Mouse (Mus musculus) embryonic facial prominence, embryonic 11.5 days (tissue): ENCODE results near the gene AU041133. TPM values are rescaled to one million over a fixed set of nuclear protein-coding genes. Genes with fewer than 3 reads are reported as not detected.
"Not testable (repeated sequence)": the region's sequence is repeated elsewhere in the genome, so short reads cannot be mapped to it uniquely, and the experiment has no call there.

Experiments used
- ATAC-seq: fragments of 200-750 bp; cut with Nextera tagmentation; replicated peaks from 2 replicates; pipeline ENCODE4 v1.8.0; 2017; ENCODE audit warnings: low read depth; ENCODE audit not compliant: insufficient number of reproducible peaks, low FRiP score, low TSS enrichment
- DNase-seq: peaks from one replicate; pipeline ENCODE4 v3.0.0-alpha.2; 2015; ENCODE audit warnings: low spot score
- H3K27ac ChIP-seq: fragments of 300-500 bp; sonication (generic); replicated peaks from 2 replicates; pipeline ENCODE4 v1.5.1; 2014; ENCODE audit warnings: mild to moderate bottlenecking, low read depth, low read length, control low read depth
- H3K27me3 ChIP-seq: fragments of 300-500 bp; sonication (generic); 2 replicates; pipeline ENCODE4 v1.6.1; 2014; ENCODE audit warnings: mild to moderate bottlenecking, low read length, moderate library complexity, mixed read lengths; ENCODE audit not compliant: control insufficient read depth, insufficient read depth
- H3K36me3 ChIP-seq: fragments of 300-500 bp; sonication (generic); replicated peaks from 2 replicates; pipeline ENCODE4 v1.6.1; 2014; ENCODE audit warnings: low read depth, mild to moderate bottlenecking, low read length, moderate library complexity, mixed read lengths; ENCODE audit not compliant: control insufficient read depth, insufficient read depth
- H3K4me1 ChIP-seq: fragments of 300-500 bp; sonication (generic); 2 replicates; pipeline ENCODE4 v1.6.1; 2014; ENCODE audit warnings: low read length, mixed read lengths; ENCODE audit not compliant: control insufficient read depth, insufficient read depth
- H3K4me2 ChIP-seq: fragments of 300-500 bp; sonication (generic); 2 replicates; pipeline ENCODE4 v1.6.1; 2014; ENCODE audit warnings: low read depth, mild to moderate bottlenecking, control low read depth, low read length, moderate library complexity
- H3K4me3 ChIP-seq: fragments of 300-500 bp; sonication (generic); 2 replicates; pipeline ENCODE4 v1.5.1; 2014; ENCODE audit warnings: low read depth, low read length, control low read depth
- H3K9ac ChIP-seq: fragments of 300-500 bp; sonication (generic); replicated peaks from 2 replicates; pipeline ENCODE4 v1.6.1; 2014; ENCODE audit warnings: mild to moderate bottlenecking, control low read depth, low read length
- H3K9me3 ChIP-seq: fragments of 300-500 bp; sonication (generic); replicated peaks from 2 replicates; pipeline ENCODE4 v1.6.1; 2016; ENCODE audit warnings: mild to moderate bottlenecking, low read length, inconsistent platforms, mixed read lengths; ENCODE audit not compliant: control insufficient read depth
- WGBS: fragments of 180-500 bp; shearing (Covaris S2); extraction: QIAGEN DNeasy Blood & Tissue Kit; methylation state at CpG from one replicate; pipeline ENCODE4 v1.1.7; 2014; 5-methylcytosine and 5-hydroxymethylcytosine counted together
- polyA plus RNA-seq: library from polyadenylated mRNA; unstranded; fragments of >200 nt; fragmentation: Nextera tagmentation; extraction: Ambion mirVana; gene quantifications from 2 replicates; pipeline ENCODE4 v1.2.1, GENCODE M21; 2014

Gene AU041133
- 5.4 and 5.7 TPM in 2 replicates for polyA plus RNA-seq

DNA sequence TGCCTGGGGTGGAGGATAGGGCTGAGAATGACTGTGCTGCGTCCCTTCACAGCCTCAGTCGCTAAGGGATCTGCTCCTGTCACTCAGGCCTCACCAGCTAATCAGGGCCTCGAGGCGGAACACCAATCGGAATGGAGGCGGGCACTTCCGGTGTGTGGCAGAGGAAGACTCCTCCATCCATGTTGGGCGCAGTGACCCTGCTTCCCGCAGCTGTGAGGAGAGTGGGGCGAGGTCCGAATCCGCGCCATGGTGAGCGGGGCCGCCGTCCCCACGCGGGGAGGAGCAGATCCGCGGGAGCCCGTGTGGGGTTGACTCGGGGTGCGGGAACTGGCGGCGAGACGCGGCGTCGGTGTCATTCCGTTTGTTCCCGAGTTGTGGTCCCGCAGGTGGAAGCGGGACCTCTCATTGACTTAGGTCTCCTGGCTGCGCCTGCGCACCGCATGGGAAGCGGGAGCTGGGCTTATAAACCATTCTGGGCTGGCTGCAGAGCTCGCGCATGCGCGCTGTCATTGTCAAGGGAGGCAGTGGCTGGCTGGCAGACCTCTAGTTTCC lies at the start of gene AU041133:
AU041133 (plus strand) TSS at position 164 of the 552 bp plus-strand sequence.
- Histone ChIP-seq H3K9me3 (peaks cover 4% of the 10 kb centered on the region), H3K36me3 (no peaks in the 10 kb centered on the region), H3K27ac (peak within 1 kb of the TSS; percentile 59; the same call in 1 of the 2 replicates), H3K4me2 (peak within 1 kb of the TSS; percentile 54), H3K4me3 (peak within 1 kb of the TSS; percentile 63), H3K9ac (peak within 1 kb of the TSS; percentile 74), H3K27me3 (no peaks in the 10 kb centered on the region), H3K4me1 (no peaks in the 10 kb centered on the region)
- peak; percentile 90 for DNase-seq
- 5% methylated on average over 41 of the region's 41 CpGs for WGBS
- ATAC-seq, result peak; percentile 99

DNA sequence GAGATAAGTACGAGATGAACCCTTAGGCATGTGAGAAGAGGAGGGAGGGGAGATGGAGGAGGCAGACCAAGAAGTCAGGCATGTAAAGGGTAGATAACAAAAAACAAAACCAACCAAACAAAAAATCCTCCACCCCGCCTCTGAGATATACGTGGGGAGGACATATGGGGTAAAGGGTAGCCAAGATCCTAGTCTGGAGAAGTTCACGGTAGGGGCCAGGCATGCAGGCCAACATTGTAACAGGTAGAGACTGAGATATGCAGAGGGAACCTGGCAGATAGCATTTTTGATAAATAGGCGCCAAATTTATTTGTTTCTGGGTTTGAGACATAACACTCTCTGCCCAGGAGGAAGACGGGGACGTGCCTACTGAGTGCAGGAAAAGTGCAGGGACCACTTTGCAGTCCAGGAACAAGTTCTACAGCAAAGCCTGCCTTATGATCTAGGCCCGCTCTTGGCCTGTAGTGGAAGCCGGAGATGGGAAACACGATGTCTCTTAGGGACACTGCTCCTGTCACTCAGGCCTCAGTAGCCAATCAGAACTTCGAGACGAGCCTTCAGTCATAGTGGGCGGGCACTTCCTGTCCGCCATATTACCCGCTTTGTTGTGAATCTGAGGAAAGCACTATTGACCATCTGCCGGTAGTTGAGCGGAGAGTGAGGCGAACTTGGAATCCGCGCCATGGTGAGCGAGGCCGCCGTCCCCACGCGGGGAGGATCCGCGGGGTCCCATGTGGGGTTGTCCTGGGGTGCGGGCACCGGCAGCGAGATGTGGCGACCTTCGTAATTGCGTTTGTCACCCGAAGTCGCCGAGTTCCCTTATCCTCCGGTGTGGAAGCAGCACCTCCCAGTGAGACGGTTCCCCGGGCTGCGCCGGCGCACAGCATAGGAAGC lies 44.8 kb upstream of the AU041133 start, which contains the start of gene BC024063:
BC024063 (plus strand) TSS at position 626 of the 894 bp plus-strand sequence.
- Histone ChIP-seq H3K9ac (peak within 1 kb of the TSS; percentile 65), H3K4me3 (peak within 1 kb of the TSS; percentile 40), H3K27ac (0 out of 2 replicates have a peak within 1 kb of the TSS, but pooled peaks have one; percentile 35), H3K4me2 (peak within 1 kb of the TSS; percentile 13)
- ATAC-seq (peak; percentile 98), DNase-seq (peak; percentile 84)
- not testable (repeated sequence) for H3K9me3 ChIP-seq, H3K4me1 ChIP-seq, H3K36me3 ChIP-seq, H3K27me3 ChIP-seq
- WGBS, result 19% methylated on average over 42 of the region's 42 CpGs

DNA sequence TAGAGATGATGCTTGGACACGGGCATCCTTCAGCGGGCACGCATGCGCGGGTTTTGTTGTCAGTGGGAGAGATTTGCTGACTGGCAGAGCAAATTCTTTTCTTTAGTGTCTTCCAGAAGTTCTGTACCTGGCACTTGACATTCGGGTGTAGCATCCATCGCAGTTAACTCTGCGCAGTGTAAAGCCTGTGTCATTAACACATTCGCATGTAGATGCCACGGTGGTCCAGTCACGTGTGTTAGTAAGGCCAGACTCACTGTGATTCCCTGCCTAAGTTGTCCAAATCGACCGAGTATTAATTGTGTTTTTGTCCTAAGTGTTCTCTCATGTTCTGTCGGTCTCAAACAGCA lies 44.2 kb upstream of the AU041133 start:
- 35% methylated on average over 10 of the region's 14 CpGs for WGBS
- Histone ChIP-seq H3K27ac (0 out of 2 replicates have a peak overlapping the region, but pooled peaks have one; percentile 35), H3K9ac (peak overlapping the region; percentile 65), H3K4me2 (peak overlapping the region; percentile 13), H3K4me3 (peak overlapping the region; percentile 40)
- ATAC-seq, H3K9me3 ChIP-seq, DNase-seq, H3K4me1 ChIP-seq, H3K36me3 ChIP-seq, H3K27me3 ChIP-seq: not testable (repeated sequence)

DNA sequence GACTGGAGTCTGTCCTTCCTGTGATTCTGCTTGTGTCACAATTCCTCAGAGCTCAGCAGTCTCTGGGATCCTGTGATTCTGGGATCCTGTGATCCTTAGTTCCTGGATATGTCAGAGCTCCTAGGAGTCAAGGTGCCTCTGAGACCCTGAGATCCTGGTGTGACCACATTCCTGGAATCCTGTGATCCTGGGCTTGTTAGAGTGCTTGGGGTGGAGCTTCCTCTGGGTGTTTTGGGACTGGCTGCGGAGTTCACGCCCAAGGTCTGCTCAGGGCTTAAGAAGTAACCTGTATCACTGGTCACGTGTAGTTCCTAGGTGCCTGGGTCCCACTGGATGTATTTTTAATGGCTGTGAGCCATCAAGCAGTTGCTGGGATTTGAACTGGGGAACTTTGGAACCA lies 10.6 kb upstream of the AU041133 start:
- WGBS, result 70% methylated on average over 3 of the region's 3 CpGs
- no peaks in the 10 kb centered on the region for H3K4me1 ChIP-seq
- H3K9me3 ChIP-seq, result peaks cover 6% of the 10 kb centered on the region
- no peak overlapping the region for H3K4me3 ChIP-seq
- no peaks in the 10 kb centered on the region for H3K27me3 ChIP-seq
- H3K4me2 ChIP-seq, result no peak overlapping the region
- no peak for DNase-seq
- H3K9ac ChIP-seq, result no peak overlapping the region
- no peak overlapping the region for H3K27ac ChIP-seq
- no peaks in the 10 kb centered on the region for H3K36me3 ChIP-seq
- ATAC-seq, result no peak

DNA sequence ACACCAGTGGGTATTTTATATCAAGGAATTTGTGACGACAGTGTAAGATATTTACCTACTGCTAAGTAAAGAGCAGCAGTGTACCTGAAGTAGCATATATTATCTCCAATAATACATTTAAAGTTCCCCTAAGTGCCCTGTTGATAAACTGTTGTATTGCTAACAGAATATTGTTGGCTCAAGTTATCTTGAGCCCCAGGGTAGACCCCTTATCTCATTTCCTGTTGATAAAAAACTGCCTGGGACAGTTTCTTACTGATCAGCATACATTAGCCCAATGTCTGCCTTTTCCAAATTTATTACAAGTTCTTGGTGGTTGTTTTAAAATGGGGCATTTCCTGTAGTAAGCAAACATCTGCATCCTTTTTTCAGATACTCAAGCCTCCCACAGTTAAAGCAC lies 17.5 kb downstream of the AU041133 start:
- ATAC-seq (no peak), DNase-seq (no peak)
- Histone ChIP-seq H3K9me3 (peaks cover 8% of the 10 kb centered on the region), H3K9ac (no peak overlapping the region), H3K27me3 (no peaks in the 10 kb centered on the region), H3K36me3 (peaks cover 6% of the 10 kb centered on the region), H3K4me2 (no peak overlapping the region), H3K27ac (no peak overlapping the region), H3K4me3 (no peak overlapping the region), H3K4me1 (no peaks in the 10 kb centered on the region)
- 93% methylated on average over 1 of the region's 1 CpGs for WGBS

GRCm38 (mm10) chr10:82147571-82147970 lies 19.8 kb downstream of the AU041133 start:
- Histone ChIP-seq H3K27ac (no peak overlapping the region), H3K27me3 (no peaks in the 10 kb centered on the region), H3K9ac (no peak overlapping the region), H3K36me3 (peaks cover 19% of the 10 kb centered on the region), H3K9me3 (peaks cover 8% of the 10 kb centered on the region), H3K4me2 (no peak overlapping the region), H3K4me1 (no peaks in the 10 kb centered on the region), H3K4me3 (no peak overlapping the region)
- WGBS, result 82% methylated on average over 4 of the region's 4 CpGs
- no peak for DNase-seq
- ATAC-seq, result no peak

GRCm38 (mm10) chr10:82167777-82168176 lies 40.0 kb downstream of the AU041133 start:
- 83% methylated on average over 3 of the region's 3 CpGs for WGBS
- ATAC-seq (no peak), DNase-seq (no peak)
- Histone ChIP-seq H3K4me3 (no peak overlapping the region), H3K36me3 (no peaks in the 10 kb centered on the region), H3K9ac (no peak overlapping the region), H3K27ac (no peak overlapping the region), H3K4me2 (no peak overlapping the region), H3K4me1 (no peaks in the 10 kb centered on the region), H3K9me3 (no peaks in the 10 kb centered on the region), H3K27me3 (no peaks in the 10 kb centered on the region)

- no peak for ATAC-seq
- H3K4me3 ChIP-seq, result no peak overlapping the region
Observed at GRCm38 (mm10) chr10:82169776-82170175, 42.0 kb downstream of the AU041133 start.

More at GRCm38 (mm10) chr10:82169776-82170175, 42.0 kb downstream of the AU041133 start:
- DNase-seq, result no peak
- WGBS, result 84% methylated on average over 2 of the region's 2 CpGs
- Histone ChIP-seq H3K27me3 (no peaks in the 10 kb centered on the region), H3K27ac (no peak overlapping the region), H3K36me3 (no peaks in the 10 kb centered on the region), H3K9ac (no peak overlapping the region), H3K4me1 (no peaks in the 10 kb centered on the region), H3K4me2 (no peak overlapping the region), H3K9me3 (no peaks in the 10 kb centered on the region)
